Mouse (Mus musculus): ENCODE results near the gene Dbt. TPM values are rescaled to one million over a fixed set of nuclear protein-coding genes. Genes with fewer than 3 reads are reported as not detected.
"Not testable (repeated sequence)": the region's sequence is repeated elsewhere in the genome, so short reads cannot be mapped to it uniquely, and the experiment has no call there.

The Dbt gene
- polyA plus RNA-seq, 1 experiment from 2014 or later: 15.5 TPM

GRCm38 (mm10) chr3:116542070-116542469 lies 29.2 kb downstream of the Dbt start:
- WGBS: 64% methylated on average over 2 of the region's 2 CpGs
- no peak for ATAC-seq (ENCODE audit: insufficient number of reproducible peaks, insufficient read depth, low FRiP score, low TSS enrichment, low read depth)

GRCm38 (mm10) chr3:116542532-116542931 lies 29.7 kb downstream of the Dbt start:
- H3K36me3 ChIP-seq: peaks cover 86% of the 10 kb centered on the region

More at GRCm38 (mm10) chr3:116542070-116542469, 29.2 kb downstream of the Dbt start:
- Histone ChIP-seq H3K9me3 (no peaks in the 10 kb centered on the region), H3K27me3 (no peaks in the 10 kb centered on the region), H3K9ac (replicated peaks) (no peak overlapping the region), H3K36me3 (peaks cover 86% of the 10 kb centered on the region), H3K4me1 (replicated peaks) (no peaks in the 10 kb centered on the region), H3K27ac (no peak overlapping the region), H3K4me3 (replicated peaks) (no peak overlapping the region), H3K4me2 (no peak overlapping the region)

GRCm38 (mm10) chr3:116547430-116547829 lies 34.6 kb downstream of the Dbt start:
- WGBS: 89% methylated on average over 5 of the region's 5 CpGs
- peaks cover 66% of the 10 kb centered on the region for H3K36me3 ChIP-seq
- no peaks in the 10 kb centered on the region for H3K4me1 ChIP-seq (replicated peaks)
- H3K27me3 ChIP-seq: no peaks in the 10 kb centered on the region
- no peak overlapping the region for H3K4me2 ChIP-seq
- no peak overlapping the region for H3K9ac ChIP-seq (replicated peaks)
- no peak overlapping the region for H3K27ac ChIP-seq
- no peak for ATAC-seq (ENCODE audit: insufficient number of reproducible peaks, insufficient read depth, low FRiP score, low TSS enrichment, low read depth)
- no peak overlapping the region for H3K4me3 ChIP-seq (replicated peaks)
- H3K9me3 ChIP-seq: no peaks in the 10 kb centered on the region

More at GRCm38 (mm10) chr3:116542532-116542931, 29.7 kb downstream of the Dbt start:
- 68% methylated on average over 3 of the region's 3 CpGs for WGBS
- Histone ChIP-seq H3K4me2 (no peak overlapping the region), H3K4me3 (replicated peaks) (no peak overlapping the region), H3K27ac (no peak overlapping the region), H3K4me1 (replicated peaks) (no peaks in the 10 kb centered on the region), H3K27me3 (no peaks in the 10 kb centered on the region), H3K9ac (replicated peaks) (no peak overlapping the region), H3K9me3 (no peaks in the 10 kb centered on the region)
- no peak for ATAC-seq (ENCODE audit: insufficient number of reproducible peaks, insufficient read depth, low FRiP score, low TSS enrichment, low read depth)

- no peak overlapping the region for H3K27ac ChIP-seq
- no peaks in the 10 kb centered on the region for H3K9me3 ChIP-seq
- H3K4me2 ChIP-seq: no peak overlapping the region
- H3K4me1 ChIP-seq (replicated peaks): no peaks in the 10 kb centered on the region
- no peaks in the 10 kb centered on the region for H3K27me3 ChIP-seq
- H3K36me3 ChIP-seq: peaks cover 37% of the 10 kb centered on the region
- no peak overlapping the region for H3K4me3 ChIP-seq (replicated peaks)
- WGBS: 87% methylated on average over 5 of the region's 5 CpGs
- ATAC-seq (ENCODE audit: insufficient number of reproducible peaks, insufficient read depth, low FRiP score, low TSS enrichment, low read depth): no peak
- H3K9ac ChIP-seq (replicated peaks): no peak overlapping the region
Observed at GRCm38 (mm10) chr3:116551362-116551761, 38.5 kb downstream of the Dbt start.

GRCm38 (mm10) chr3:116561315-116561714 lies 48.4 kb downstream of the Dbt start:
- 94% methylated on average over 14 of the region's 14 CpGs for WGBS

GRCm38 (mm10) chr3:116562408-116563094 lies 49.7 kb downstream of the Dbt start, which contains the start of gene Lrrc39:
TSS of gene Lrrc39 (plus strand) at chr3:116562973.
- ATAC-seq (ENCODE audit: insufficient number of reproducible peaks, insufficient read depth, low FRiP score, low TSS enrichment, low read depth): no peak
- 80% methylated on average over 7 of the region's 7 CpGs for WGBS

More at GRCm38 (mm10) chr3:116561315-116561714, 48.4 kb downstream of the Dbt start:
- not testable (repeated sequence) for H3K9ac ChIP-seq (replicated peaks); H3K4me3 ChIP-seq (replicated peaks); H3K27me3 ChIP-seq; H3K4me2 ChIP-seq; H3K27ac ChIP-seq; ATAC-seq (ENCODE audit: insufficient number of reproducible peaks, insufficient read depth, low FRiP score, low TSS enrichment, low read depth); H3K4me1 ChIP-seq (replicated peaks); H3K36me3 ChIP-seq; H3K9me3 ChIP-seq

GRCm38 (mm10) chr3:116563095-116563492 lies 50.2 kb downstream of the Dbt start:
- 82% methylated on average over 7 of the region's 7 CpGs for WGBS
- ATAC-seq (ENCODE audit: insufficient number of reproducible peaks, insufficient read depth, low FRiP score, low TSS enrichment, low read depth): no peak

More at GRCm38 (mm10) chr3:116562408-116563094, 49.7 kb downstream of the Dbt start, which contains the start of gene Lrrc39:
- Histone ChIP-seq H3K27me3 (no peaks in the 10 kb centered on the region), H3K9ac (replicated peaks) (no peak within 1 kb of the TSS), H3K27ac (no peak within 1 kb of the TSS), H3K36me3 (no peaks in the 10 kb centered on the region), H3K4me3 (replicated peaks) (no peak within 1 kb of the TSS), H3K4me1 (replicated peaks) (no peaks in the 10 kb centered on the region), H3K9me3 (no peaks in the 10 kb centered on the region), H3K4me2 (no peak within 1 kb of the TSS)

GRCm38 (mm10) chr3:116570628-116571027 lies 57.8 kb downstream of the Dbt start:
- Histone ChIP-seq H3K27ac (no peak overlapping the region), H3K9ac (replicated peaks) (no peak overlapping the region), H3K9me3 (no peaks in the 10 kb centered on the region), H3K4me1 (replicated peaks) (no peaks in the 10 kb centered on the region), H3K4me3 (replicated peaks) (no peak overlapping the region), H3K27me3 (no peaks in the 10 kb centered on the region), H3K4me2 (no peak overlapping the region), H3K36me3 (no peaks in the 10 kb centered on the region)
- WGBS: 72% methylated on average over 2 of the region's 2 CpGs
- ATAC-seq (ENCODE audit: insufficient number of reproducible peaks, insufficient read depth, low FRiP score, low TSS enrichment, low read depth): no peak

More at GRCm38 (mm10) chr3:116563095-116563492, 50.2 kb downstream of the Dbt start:
- Histone ChIP-seq H3K27ac (no peak overlapping the region), H3K4me2 (no peak overlapping the region), H3K9me3 (no peaks in the 10 kb centered on the region), H3K27me3 (no peaks in the 10 kb centered on the region), H3K9ac (replicated peaks) (no peak overlapping the region), H3K36me3 (no peaks in the 10 kb centered on the region), H3K4me3 (replicated peaks) (no peak overlapping the region), H3K4me1 (replicated peaks) (no peaks in the 10 kb centered on the region)

- Histone ChIP-seq H3K4me2 (no peak overlapping the region), H3K9ac (replicated peaks) (no peak overlapping the region), H3K27me3 (no peaks in the 10 kb centered on the region), H3K9me3 (no peaks in the 10 kb centered on the region), H3K27ac (no peak overlapping the region), H3K4me3 (replicated peaks) (no peak overlapping the region), H3K36me3 (peaks cover 25% of the 10 kb centered on the region), H3K4me1 (replicated peaks) (no peaks in the 10 kb centered on the region)
- ATAC-seq (ENCODE audit: insufficient number of reproducible peaks, insufficient read depth, low FRiP score, low TSS enrichment, low read depth): no peak
- WGBS: 59% methylated on average over 3 of the region's 3 CpGs
Observed at GRCm38 (mm10) chr3:116577286-116577685, 64.4 kb downstream of the Dbt start.

GRCm38 (mm10) chr3:116582201-116582600 lies 69.3 kb downstream of the Dbt start:
- no peak overlapping the region for H3K4me3 ChIP-seq (replicated peaks)
- H3K4me1 ChIP-seq (replicated peaks): no peaks in the 10 kb centered on the region
- peaks cover 67% of the 10 kb centered on the region for H3K36me3 ChIP-seq
- H3K27ac ChIP-seq: no peak overlapping the region
- 93% methylated on average over 9 of the region's 9 CpGs for WGBS
- H3K9me3 ChIP-seq: no peaks in the 10 kb centered on the region
- H3K9ac ChIP-seq (replicated peaks): no peak overlapping the region
- H3K4me2 ChIP-seq: no peak overlapping the region
- no peaks in the 10 kb centered on the region for H3K27me3 ChIP-seq
- no peak for ATAC-seq (ENCODE audit: insufficient number of reproducible peaks, insufficient read depth, low FRiP score, low TSS enrichment, low read depth)

- H3K4me2 ChIP-seq: peak overlapping the region; percentile 51
- H3K4me1 ChIP-seq (replicated peaks): peaks cover 6% of the 10 kb centered on the region
- peak overlapping the region; percentile 76 for H3K4me3 ChIP-seq (replicated peaks)
- H3K36me3 ChIP-seq: peaks cover 27% of the 10 kb centered on the region
- H3K27me3 ChIP-seq: no peaks in the 10 kb centered on the region
- ATAC-seq (ENCODE audit: insufficient number of reproducible peaks, insufficient read depth, low FRiP score, low TSS enrichment, low read depth): peak; percentile 77; the same call in 1 of the 2 replicates
- H3K9ac ChIP-seq (replicated peaks): peak overlapping the region; percentile 77
- no peaks in the 10 kb centered on the region for H3K9me3 ChIP-seq
- H3K27ac ChIP-seq: peak overlapping the region; percentile 69
- WGBS: 3% methylated on average over 22 of the region's 22 CpGs
Observed at GRCm38 (mm10) chr3:116594076-116594727, 81.3 kb downstream of the Dbt start.

Measured in limb, embryonic 12.5 days (tissue).